Mouse (Mus musculus) heart, adult 2 months (tissue): Measurements from ENCODE around the gene Kremen2. TPM values are rescaled to one million over a fixed set of nuclear protein-coding genes. Genes with fewer than 3 reads are reported as not detected.
A peak's percentile ranks its signal among the peaks of the same experiment; 100 is the strongest.

Source experiments
- DNase-seq, 2 experiments: peaks; one replicate each; pipeline ENCODE4 v3.0.0; 2021
- H3K27ac ChIP-seq: fragments of 200-600 bp; 2 replicates; pipeline ENCODE4 v1.8.1; 2022
- H3K27me3 ChIP-seq: fragments of 200-500 bp; 2 replicates; pipeline ENCODE4 v1.6.1; 2012; ENCODE audit warnings: mild to moderate bottlenecking, low read length, inconsistent platforms, mixed read lengths; ENCODE audit not compliant: control insufficient read depth, insufficient read depth
- H3K36me3 ChIP-seq: fragments of 200-500 bp; 2 replicates; pipeline ENCODE4 v1.6.1; 2012; ENCODE audit warnings: low read length, inconsistent platforms; ENCODE audit not compliant: control insufficient read depth, insufficient read depth
- H3K4me1 ChIP-seq: fragments of 200-500 bp; 2 replicates; pipeline ENCODE4 v1.6.1; 2011; ENCODE audit warnings: low read length; ENCODE audit not compliant: control insufficient read depth, insufficient read depth
- H3K4me3 ChIP-seq: fragments of 200-600 bp; 2 replicates; pipeline ENCODE4 v1.8.1; 2022
- H3K79me2 ChIP-seq: fragments of 200-500 bp; replicated peaks from 2 replicates; pipeline ENCODE4 v1.6.1; 2012; ENCODE audit warnings: mild to moderate bottlenecking, inconsistent platforms, low read length, moderate library complexity, mixed read lengths; ENCODE audit not compliant: control insufficient read depth, insufficient read depth
- H3K9ac ChIP-seq: fragments of 200-500 bp; 2 replicates; pipeline ENCODE4 v1.6.1; 2012; ENCODE audit warnings: low read depth, mild to moderate bottlenecking, control low read depth, inconsistent platforms, low read length, mixed read lengths
- CTCF ChIP-seq: fragments of 200-600 bp; IDR thresholded peaks from 2 replicates; pipeline ENCODE4 v1.8.1; 2022; ENCODE audit warnings: antibody characterized with exemption, mild to moderate bottlenecking, moderate library complexity
- EP300 ChIP-seq: fragments of 200-500 bp; IDR thresholded peaks from 2 replicates; pipeline ENCODE4 v1.6.1; 2011; ENCODE audit warnings: low read depth, low read length, control low read depth; ENCODE audit not compliant: insufficient read depth
- POLR2A ChIP-seq: fragments of 200-500 bp; IDR thresholded peaks from 2 replicates; pipeline ENCODE4 v1.6.1; 2011; ENCODE audit warnings: mild to moderate bottlenecking, low read depth, low read length, control low read depth; ENCODE audit not compliant: insufficient read depth
- WGBS: fragments of 180-500 bp; shearing (Covaris S2); methylation state at CpG from one replicate; pipeline ENCODE4 v1.1.7; 2018; 5-methylcytosine and 5-hydroxymethylcytosine counted together
- intact Hi-C: fragments of 180-260 bp; cut with DNase I; formaldehyde crosslinking; loops from one replicate; pipeline ENCODE4 v1.15.1; 2025
- long read RNA-seq: library from polyadenylated mRNA; stranded (forward); transcript quantifications from one replicate; pipeline ENCODE4 v2.0.0, GENCODE M21; 2021
- polyA plus RNA-seq: library from polyadenylated mRNA; depleted of rRNA; stranded (reverse); fragments of >200 nt; gene quantifications from 2 replicates; pipeline ENCODE4 v1.2.3, GENCODE M21; 2012; rRNA removed
- total RNA-seq, 2 experiments: library from RNA; stranded (reverse); gene quantifications; 2 replicates each; pipeline ENCODE4 v1.2.3; 2021

The Kremen2 gene
- not detected for total RNA-seq
- 0.06 and 0.27 TPM in 2 replicates for polyA plus RNA-seq
- long read RNA-seq: 0 reads

DNA sequence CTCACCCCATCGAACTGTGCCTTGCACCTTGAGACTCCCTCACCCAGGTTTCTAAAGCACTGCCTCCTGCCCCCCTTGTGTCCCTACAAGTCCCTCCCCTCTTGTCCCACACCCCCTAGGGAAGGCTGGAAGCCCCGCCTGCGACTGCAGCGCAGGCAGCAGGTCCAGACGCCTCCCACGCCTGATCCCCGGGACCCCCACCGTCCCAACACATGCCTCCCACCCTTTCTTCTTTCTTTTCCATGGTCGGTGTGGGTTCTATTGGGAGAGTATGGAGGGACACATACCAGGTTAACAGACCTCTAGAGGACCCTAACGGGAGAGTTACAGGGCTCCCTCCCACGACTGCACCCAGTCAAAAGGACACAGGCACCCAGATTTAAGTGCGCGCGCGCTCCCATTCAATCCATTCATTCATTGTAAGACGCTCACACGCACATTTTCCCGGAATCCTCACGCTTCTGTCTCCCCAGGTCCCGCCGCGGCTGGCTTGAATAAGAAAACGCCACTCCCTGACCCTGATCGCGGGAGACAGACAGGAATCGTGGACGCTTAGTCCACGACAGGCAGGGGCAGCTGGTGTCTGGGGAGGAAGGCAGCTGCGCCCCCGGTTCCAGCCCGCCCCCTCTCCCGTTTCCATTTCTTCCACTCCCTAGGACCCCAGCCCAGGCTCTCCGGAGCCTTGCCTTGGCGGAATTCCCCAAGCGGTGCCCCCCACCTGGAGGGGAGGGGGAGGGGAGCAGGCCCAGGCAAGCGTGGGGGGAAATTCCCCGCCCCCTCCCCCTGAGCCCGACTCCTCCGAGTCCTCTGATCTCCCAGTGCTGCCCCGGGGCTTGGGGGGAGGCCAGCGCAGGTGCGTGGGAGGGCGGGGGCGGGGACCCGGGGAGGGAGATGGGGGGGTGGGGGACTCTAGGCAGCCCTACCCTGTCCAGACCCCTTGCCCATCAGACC, at the start of gene Kremen2:
Gene Kremen2 (minus strand): TSS at position 533 of the 951 bp plus-strand sequence.
- intact Hi-C loops: loop anchor here (5.0 kb wide), 1 partner anchor 42 kb away; the partner anchor contains the start of gene Flywch2
- H3K4me3 ChIP-seq: no peak within 1 kb of the TSS; the same call in 1 of the 2 replicates
- no peak within 1 kb of the TSS for H3K27ac ChIP-seq
- no peak for TF ChIP-seq POLR2A
- no peak for TF ChIP-seq CTCF
- TF ChIP-seq EP300: no peak
- DNase-seq: no peak
- H3K79me2 ChIP-seq: no peaks in the 10 kb centered on the region
- peaks cover 5% of the 10 kb centered on the region; the same call in 1 of the 2 replicates for H3K4me1 ChIP-seq
- WGBS: 1% methylated on average over 37 of the region's 45 CpGs
- H3K9ac ChIP-seq: no peak within 1 kb of the TSS
- no peaks in the 10 kb centered on the region for H3K36me3 ChIP-seq
- peaks cover 13% of the 10 kb centered on the region for H3K27me3 ChIP-seq

- Histone ChIP-seq H3K4me1 (peaks cover 5% of the 10 kb centered on the region), H3K9ac (no peak overlapping the region), H3K36me3 (no peaks in the 10 kb centered on the region), H3K4me3 (no peak overlapping the region), H3K79me2 (no peaks in the 10 kb centered on the region), H3K27ac (no peak overlapping the region), H3K27me3 (no peaks in the 10 kb centered on the region)
- DNase-seq: no peak
- WGBS: 95% methylated on average over 8 of the region's 8 CpGs
- no peak for TF ChIP-seq CTCF
- TF ChIP-seq EP300: no peak
- no peak for TF ChIP-seq POLR2A
- intact Hi-C loops: no loop called here
Measured at GRCm38 (mm10) chr17:23795323-23795722, 49.7 kb upstream of the Kremen2 start.

- no peak for TF ChIP-seq EP300
- TF ChIP-seq POLR2A: no peak
- TF ChIP-seq CTCF: no peak
- intact Hi-C loops: no loop called here
- no peak for DNase-seq
- H3K79me2 ChIP-seq: no peaks in the 10 kb centered on the region
- 34% methylated on average over 2 of the region's 2 CpGs for WGBS
- H3K36me3 ChIP-seq: no peaks in the 10 kb centered on the region
- no peak overlapping the region; the same call in 1 of the 2 replicates for H3K27ac ChIP-seq
- H3K9ac ChIP-seq: peak overlapping the region; percentile 83; the same call in 1 of the 2 replicates
- H3K4me3 ChIP-seq: no peak overlapping the region; the same call in 1 of the 2 replicates
- no peaks in the 10 kb centered on the region for H3K27me3 ChIP-seq
- peaks cover 6% of the 10 kb centered on the region for H3K4me1 ChIP-seq
Measured at GRCm38 (mm10) chr17:23791079-23791357, 45.4 kb upstream of the Kremen2 start.

- intact Hi-C loops: no loop called here
- Histone ChIP-seq H3K36me3 (no peaks in the 10 kb centered on the region), H3K4me3 (peak within 1 kb of the TSS; percentile 63), H3K27me3 (no peaks in the 10 kb centered on the region), H3K9ac (peak within 1 kb of the TSS; percentile 83), H3K27ac (peak within 1 kb of the TSS; percentile 73), H3K4me1 (peaks cover 6% of the 10 kb centered on the region), H3K79me2 (no peaks in the 10 kb centered on the region)
- no peak for TF ChIP-seq EP300
- peak; percentile 18 for TF ChIP-seq CTCF
- TF ChIP-seq POLR2A: peak; percentile 65
- WGBS: 4% methylated on average over 29 of the region's 29 CpGs
- DNase-seq: peak; percentile 70 to 76
Measured at GRCm38 (mm10) chr17:23790269-23791078, 44.8 kb upstream of the Kremen2 start, which contains the start of gene Srrm2. TSS of gene Srrm2 (plus strand) at chr17:23790532.

DNA sequence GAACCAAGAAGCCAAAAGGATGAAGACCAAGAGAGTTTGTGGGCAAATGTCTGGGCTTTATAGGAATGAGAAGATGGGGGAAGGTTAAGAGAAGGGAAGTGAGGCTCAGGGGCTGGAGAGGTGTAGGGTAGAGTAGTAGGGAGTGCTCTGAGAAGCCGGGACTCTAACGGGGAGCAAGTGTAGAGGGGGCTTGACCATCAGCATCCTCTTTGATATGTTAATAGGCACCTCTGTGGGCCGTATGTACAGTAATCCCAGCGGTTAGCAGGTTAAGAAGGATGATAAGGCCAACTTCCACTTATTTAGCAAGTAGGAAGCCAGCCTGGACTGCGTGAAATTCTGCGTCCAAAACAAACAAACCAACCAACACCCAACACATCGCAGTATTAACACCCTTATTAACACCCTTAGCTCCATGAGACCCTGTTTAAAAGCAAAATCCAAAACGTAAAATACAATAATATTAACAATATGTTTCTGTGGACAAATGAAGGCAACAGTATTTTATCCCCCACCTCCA, 44.2 kb upstream of the Kremen2 start:
- 27% methylated on average over 8 of the region's 8 CpGs for WGBS
- no peaks in the 10 kb centered on the region for H3K79me2 ChIP-seq
- TF ChIP-seq POLR2A (no peak), CTCF (no peak), EP300 (no peak)
- H3K27me3 ChIP-seq: no peaks in the 10 kb centered on the region
- H3K36me3 ChIP-seq: no peaks in the 10 kb centered on the region
- peak overlapping the region; percentile 63 for H3K4me3 ChIP-seq
- intact Hi-C loops: loop anchor here (5.0 kb wide), 1 partner anchor 43 kb away; the partner anchor contains the start of gene Kremen2
- H3K9ac ChIP-seq: peak overlapping the region; percentile 83
- H3K4me1 ChIP-seq: peaks cover 6% of the 10 kb centered on the region
- H3K27ac ChIP-seq: peak overlapping the region; percentile 73
- no peak for DNase-seq
